Mouse (Mus musculus) small intestine, adult 2 months (tissue): Measurements from ENCODE around the gene Psg17. TPM values are rescaled to one million over a fixed set of nuclear protein-coding genes. Genes with fewer than 3 reads are reported as not detected.
A peak's percentile ranks its signal among the peaks of the same experiment; 100 is the strongest.

Experiments used
- H3K27ac ChIP-seq: fragments of 200-500 bp; 2 replicates; pipeline ENCODE4 v1.5.1; 2012; ENCODE audit warnings: low read depth, low read length, control low read depth, inconsistent platforms; ENCODE audit not compliant: insufficient read depth
- H3K27me3 ChIP-seq: fragments of 200-500 bp; 2 replicates; pipeline ENCODE4 v1.6.1; 2012; ENCODE audit warnings: mild to moderate bottlenecking, moderate library complexity, low read length, inconsistent platforms; ENCODE audit not compliant: control insufficient read depth, insufficient read depth
- H3K36me3 ChIP-seq: fragments of 200-500 bp; 2 replicates; pipeline ENCODE4 v1.6.1; 2012; ENCODE audit warnings: mild to moderate bottlenecking, low read length, control low read depth, inconsistent platforms; ENCODE audit not compliant: control insufficient read depth, insufficient read depth
- H3K4me1 ChIP-seq: fragments of 200-500 bp; 2 replicates; pipeline ENCODE4 v1.6.1; 2012; ENCODE audit warnings: low read length, inconsistent platforms, mixed read lengths; ENCODE audit not compliant: control insufficient read depth, insufficient read depth, insufficient read length
- H3K4me3 ChIP-seq: fragments of 200-500 bp; 2 replicates; pipeline ENCODE4 v1.5.1; 2012; ENCODE audit warnings: low read depth, mild to moderate bottlenecking, control low read depth, inconsistent platforms, low read length, moderate library complexity
- CTCF ChIP-seq: fragments of 200-500 bp; IDR thresholded peaks from 2 replicates; pipeline ENCODE4 v1.5.1; 2012; ENCODE audit warnings: low read depth, mild to moderate bottlenecking, control low read depth, inconsistent platforms, low read length, moderate library complexity, mixed read lengths; ENCODE audit not compliant: insufficient replicate concordance, insufficient read length; ENCODE audit errors: extremely low read depth
- POLR2A ChIP-seq: fragments of 200-500 bp; IDR thresholded peaks from 2 replicates; pipeline ENCODE4 v1.6.1; 2012; ENCODE audit warnings: low read depth, mild to moderate bottlenecking, control low read depth, inconsistent platforms, low read length, moderate library complexity
- WGBS: fragments of 180-500 bp; shearing (Covaris S2); methylation state at CpG from one replicate; pipeline ENCODE4 v1.1.7; 2018; 5-methylcytosine and 5-hydroxymethylcytosine counted together
- polyA plus RNA-seq: library from polyadenylated mRNA; depleted of rRNA; stranded (reverse); fragments of >200 nt; gene quantifications from 2 replicates; pipeline ENCODE4 v1.2.3, GENCODE M21; 2012

The Psg17 gene
- polyA plus RNA-seq, 1 experiment: not detected

DNA sequence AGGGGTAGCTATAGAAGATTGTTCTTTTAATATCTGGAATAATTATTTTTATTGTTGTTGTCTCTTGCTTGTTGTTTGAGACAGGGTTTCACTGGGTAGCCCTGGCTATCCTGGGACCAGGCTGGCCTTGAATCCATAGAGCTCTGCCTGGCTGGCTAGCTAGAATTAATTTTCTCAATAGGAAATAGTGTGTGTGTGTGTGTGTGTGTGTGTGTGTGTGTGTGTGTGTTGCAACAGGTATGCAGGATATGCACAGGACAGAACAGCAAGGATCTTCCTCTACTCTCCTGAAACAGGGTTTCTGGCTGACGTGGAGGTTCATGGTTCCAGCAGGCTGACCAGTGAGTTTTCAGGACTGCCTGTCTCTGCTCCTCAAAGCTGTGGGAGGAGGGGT lies 19.8 kb upstream of the Psg17 start:
- 88% methylated on average over 1 of the region's 1 CpGs for WGBS
- Histone ChIP-seq H3K4me1 (peaks cover 10% of the 10 kb centered on the region; the same call in 1 of the 2 replicates), H3K4me3 (no peak overlapping the region), H3K27me3 (no peaks in the 10 kb centered on the region), H3K36me3 (no peaks in the 10 kb centered on the region), H3K27ac (peak overlapping the region; percentile 88)
- no peak for TF ChIP-seq POLR2A
- no peak for TF ChIP-seq CTCF

DNA sequence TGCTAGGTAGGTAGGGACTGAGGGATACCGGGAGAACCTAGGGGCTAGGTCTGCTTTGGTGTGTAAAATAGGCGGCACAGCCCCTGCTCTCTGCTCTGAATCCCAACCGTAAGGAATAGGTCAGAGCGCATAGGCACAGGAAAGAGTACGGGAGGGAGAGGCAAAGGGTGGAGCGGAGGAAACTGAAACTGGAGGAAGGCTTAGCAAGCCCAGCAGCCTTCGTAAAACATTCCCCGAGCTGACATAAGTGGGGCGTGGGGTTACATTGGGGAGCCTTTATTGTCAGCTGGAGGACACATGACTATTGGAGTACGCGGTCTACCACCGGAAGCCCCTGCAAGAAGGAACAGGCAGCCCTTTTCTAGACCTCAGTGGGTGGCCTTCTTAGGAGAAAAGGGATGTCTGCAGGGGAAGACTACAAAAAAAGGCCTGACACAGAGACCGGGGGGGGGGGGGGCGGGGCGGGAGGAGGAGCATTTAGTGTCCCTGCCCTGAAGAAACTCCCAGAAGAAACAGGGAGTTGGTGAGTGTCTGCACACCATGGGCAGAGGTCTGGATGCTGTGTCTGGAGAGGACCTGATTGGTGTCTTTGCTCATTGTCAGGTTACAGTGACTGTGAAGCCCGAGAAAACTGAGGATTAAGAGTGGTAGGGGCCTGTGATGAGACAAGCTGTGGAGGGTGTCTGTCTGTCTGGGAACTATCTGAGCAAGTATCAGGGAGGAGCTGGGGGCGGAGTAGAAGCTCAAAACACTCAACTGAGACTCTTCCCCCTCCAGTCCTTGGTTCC lies 19.2 kb upstream of the Psg17 start:
- WGBS: 4% methylated on average over 15 of the region's 17 CpGs
- peak overlapping the region; percentile 56 for H3K4me3 ChIP-seq
- no peak; the same call in 1 of the 2 replicates for TF ChIP-seq POLR2A
- no peak for TF ChIP-seq CTCF
- H3K27me3 ChIP-seq: no peaks in the 10 kb centered on the region
- peak overlapping the region; percentile 91 for H3K27ac ChIP-seq
- H3K36me3 ChIP-seq: no peaks in the 10 kb centered on the region
- H3K4me1 ChIP-seq: peaks cover 10% of the 10 kb centered on the region; the same call in 1 of the 2 replicates

DNA sequence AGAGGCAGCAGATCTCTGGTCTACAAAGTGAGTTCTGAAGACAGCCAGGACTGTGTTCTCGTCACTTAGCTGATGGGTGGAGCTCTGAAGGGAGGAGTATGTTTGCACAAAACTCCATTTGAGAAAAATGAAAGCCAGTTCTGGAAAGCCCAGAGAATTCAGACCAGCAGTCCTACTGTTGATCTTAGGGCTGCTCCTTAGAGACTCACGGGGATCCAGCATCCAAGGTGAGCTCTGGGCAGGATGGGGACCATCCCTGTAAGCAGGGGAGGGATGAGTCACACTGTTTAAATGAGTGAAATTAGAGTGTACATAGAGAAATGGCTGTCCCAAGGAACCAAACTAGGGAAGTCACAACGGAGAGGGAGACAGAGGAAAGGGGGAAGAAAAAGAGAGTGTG lies 18.5 kb upstream of the Psg17 start, which contains the start of gene Mill2:
Gene Mill2 (plus strand): TSS at position 102 of the 400 bp plus-strand sequence.
- WGBS: 4% methylated on average over 3 of the region's 3 CpGs
- Histone ChIP-seq H3K36me3 (no peaks in the 10 kb centered on the region), H3K27me3 (no peaks in the 10 kb centered on the region), H3K4me3 (peak within 1 kb of the TSS; percentile 56), H3K4me1 (peaks cover 10% of the 10 kb centered on the region; the same call in 1 of the 2 replicates), H3K27ac (peak within 1 kb of the TSS; percentile 91)
- TF ChIP-seq CTCF: no peak
- TF ChIP-seq POLR2A: no peak

DNA sequence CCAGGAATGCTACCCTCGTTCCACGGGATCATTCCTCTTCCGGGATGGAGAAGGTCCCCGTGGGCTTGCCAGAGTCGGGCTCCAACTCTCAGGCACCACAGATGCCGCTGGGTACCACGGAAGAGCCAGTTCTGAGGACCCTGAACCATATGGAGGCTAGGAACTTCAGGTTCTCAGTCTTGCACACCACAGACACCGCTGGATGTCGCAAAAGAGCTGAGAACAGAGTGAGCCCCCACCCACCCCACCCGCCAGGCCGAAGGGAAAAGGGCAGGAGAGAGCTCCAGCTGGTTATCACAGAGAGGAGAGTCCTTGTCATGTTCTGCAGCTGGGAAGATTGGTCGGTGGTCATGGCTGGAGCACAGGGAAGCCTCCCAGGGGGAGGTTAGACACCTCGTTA lies 10.9 kb upstream of the Psg17 start:
- peaks cover 3% of the 10 kb centered on the region; the same call in 1 of the 2 replicates for H3K4me1 ChIP-seq
- TF ChIP-seq CTCF (no peak), POLR2A (no peak)
- H3K27me3 ChIP-seq: no peaks in the 10 kb centered on the region
- 73% methylated on average over 13 of the region's 13 CpGs for WGBS
- H3K4me3 ChIP-seq: no peak overlapping the region
- no peak overlapping the region for H3K27ac ChIP-seq
- H3K36me3 ChIP-seq: no peaks in the 10 kb centered on the region

DNA sequence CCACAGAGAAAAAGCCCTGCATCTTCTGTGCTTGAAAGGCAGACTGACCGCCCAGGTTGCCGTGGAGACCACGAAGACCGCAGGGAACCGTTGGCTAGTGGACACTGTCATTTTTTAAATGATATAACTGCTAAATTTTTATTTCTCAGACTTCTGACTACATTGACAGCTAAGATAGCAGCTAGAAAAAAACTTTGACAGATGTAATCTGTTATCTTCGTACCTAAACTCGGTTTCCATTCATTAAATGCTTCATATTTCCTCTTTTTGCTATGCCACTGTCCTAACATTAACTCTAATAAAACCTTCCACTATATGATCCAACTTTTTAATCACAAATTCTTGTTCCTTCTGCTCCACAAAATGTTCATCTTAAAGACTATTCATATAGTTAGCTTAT lies 8.1 kb upstream of the Psg17 start:
- Histone ChIP-seq H3K4me3 (no peak overlapping the region), H3K36me3 (no peaks in the 10 kb centered on the region), H3K27me3 (no peaks in the 10 kb centered on the region), H3K4me1 (peaks cover 3% of the 10 kb centered on the region; the same call in 1 of the 2 replicates), H3K27ac (no peak overlapping the region)
- TF ChIP-seq POLR2A: no peak
- no peak for TF ChIP-seq CTCF
- 89% methylated on average over 7 of the region's 7 CpGs for WGBS

DNA sequence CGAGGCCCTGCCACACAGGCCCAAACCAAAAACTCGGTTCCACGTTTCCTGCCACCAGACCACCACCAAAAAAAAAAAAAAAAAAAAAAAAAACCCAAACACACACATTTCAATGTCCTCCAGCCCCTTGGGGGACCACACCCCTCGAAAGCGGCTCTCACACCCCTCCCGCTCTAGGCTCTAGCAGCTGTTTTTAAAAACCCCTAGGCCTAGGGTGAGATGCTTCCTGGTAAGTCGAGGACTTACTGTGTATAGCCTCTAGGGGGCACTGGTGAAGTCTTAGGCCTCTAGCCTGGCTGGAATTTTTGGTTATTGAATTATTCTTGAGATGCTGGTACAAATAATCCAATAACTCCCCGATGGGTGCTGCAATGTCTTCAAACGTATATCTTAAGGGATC lies 7.2 kb upstream of the Psg17 start:
- no peak overlapping the region for H3K27ac ChIP-seq
- 77% methylated on average over 9 of the region's 9 CpGs for WGBS
- TF ChIP-seq CTCF: peak; percentile 20; the same call in 1 of the 2 replicates
- no peak for TF ChIP-seq POLR2A
- no peaks in the 10 kb centered on the region for H3K27me3 ChIP-seq
- no peak overlapping the region for H3K4me3 ChIP-seq
- H3K4me1 ChIP-seq: peaks cover 3% of the 10 kb centered on the region; the same call in 1 of the 2 replicates
- no peaks in the 10 kb centered on the region for H3K36me3 ChIP-seq

DNA sequence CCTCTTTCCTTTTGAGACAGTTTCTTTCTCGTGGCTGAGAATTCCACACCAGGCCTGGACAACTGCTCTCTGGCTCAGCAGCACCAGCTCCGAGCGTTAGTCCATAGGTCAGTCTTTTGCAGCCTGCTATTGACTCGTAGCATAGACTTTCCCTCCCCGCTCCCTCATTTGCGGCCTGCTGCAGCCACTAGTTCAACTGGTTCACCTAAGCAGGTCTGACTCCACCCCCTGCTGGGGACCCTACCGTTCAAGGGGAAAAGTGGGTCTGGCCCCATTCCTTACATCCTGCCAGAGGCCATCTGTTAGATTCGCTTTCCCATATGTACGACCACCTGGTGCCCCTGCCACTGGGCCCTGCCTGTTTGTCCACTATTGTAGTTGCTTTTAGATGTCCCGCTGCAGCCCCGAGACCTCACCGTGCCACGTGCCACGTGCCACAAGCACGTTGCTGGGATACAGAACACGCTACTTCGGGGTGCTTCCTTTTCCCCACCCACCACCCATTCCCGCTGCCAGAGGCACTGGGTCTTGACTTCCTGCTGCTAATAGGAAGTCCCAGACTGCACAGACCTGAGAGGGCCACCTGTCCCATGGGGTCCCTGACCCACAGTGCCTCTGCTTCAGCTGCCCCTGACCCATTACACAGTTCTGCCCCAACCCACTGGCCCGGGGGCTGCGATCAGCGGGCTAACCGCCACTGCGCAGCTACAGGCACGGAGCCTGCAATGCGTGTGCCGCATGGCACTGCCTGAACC lies 6.6 kb upstream of the Psg17 start:
- Histone ChIP-seq H3K4me3 (no peak overlapping the region), H3K27me3 (no peaks in the 10 kb centered on the region), H3K36me3 (no peaks in the 10 kb centered on the region), H3K4me1 (peaks cover 3% of the 10 kb centered on the region; the same call in 1 of the 2 replicates), H3K27ac (no peak overlapping the region)
- WGBS: 51% methylated on average over 26 of the region's 26 CpGs
- TF ChIP-seq POLR2A (no peak), CTCF (no peak)
